Mouse (Mus musculus): ENCODE measurements around the gene Mon1a.
A peak's percentile ranks its signal among the peaks of the same experiment; 100 is the strongest.

GRCm38 (mm10) chr9:107950460-107951355 is 62.8 kb downstream of the Mon1a start:
- TF ChIP-seq CTCF (IDR thresholded peaks at IDR 0.05; ENCODE audit: low read depth, low read length) (no peak), POLR2A (IDR thresholded peaks at IDR 0.05; ENCODE audit: borderline replicate concordance, low read depth, low read length) (0 out of 2 replicates have a peak, but pooled peaks have one; percentile 33)
